Comparison of ENCODE assay signal across 11 mouse cellular contexts in genomic region chr10:119902754-119903153, GRCm38 (mm10).
"Had no signal": no experiment of that assay in that cellular context is flagged by ENCODE, and none has a peak within 500 bp of the region (broad histone marks: within the 10 kb centered on the region; RNA-seq: fewer than 3 reads in every experiment).

No protein-coding gene starts in this region.

- H3K36me3 ChIP-seq: intestine, embryonic 15.5 days; limb, embryonic 15.5 days; liver, embryonic 12.5 days; midbrain, embryonic 10.5 days; midbrain, embryonic 15.5 days had no signal

- DNase-seq: kidney, adult 18-20 months; kidney, postnatal 14 days; left cerebral cortex, postnatal 4 days; lung, postnatal 10 days; thymus, postnatal 4 days had no signal

- H3K9ac ChIP-seq: intestine, embryonic 15.5 days; limb, embryonic 15.5 days; liver, embryonic 12.5 days; midbrain, embryonic 15.5 days had no signal

- ATAC-seq: intestine, embryonic 15.5 days; liver, embryonic 12.5 days; midbrain, embryonic 15.5 days had no signal

- H3K9me3 ChIP-seq: intestine, embryonic 15.5 days; limb, embryonic 15.5 days; liver, embryonic 12.5 days; midbrain, embryonic 10.5 days; midbrain, embryonic 15.5 days had no signal

- H3K4me3 ChIP-seq: intestine, embryonic 15.5 days; limb, embryonic 15.5 days; liver, embryonic 12.5 days; midbrain, embryonic 10.5 days; midbrain, embryonic 15.5 days had no signal

- H3K4me2 ChIP-seq: intestine, embryonic 15.5 days; limb, embryonic 15.5 days; liver, embryonic 12.5 days; midbrain, embryonic 15.5 days had no signal

- H3K27me3 ChIP-seq: intestine, embryonic 15.5 days; limb, embryonic 15.5 days; liver, embryonic 12.5 days; midbrain, embryonic 15.5 days had no signal

- H3K27ac ChIP-seq: intestine, embryonic 15.5 days; limb, embryonic 15.5 days; liver, embryonic 12.5 days; midbrain, embryonic 10.5 days; midbrain, embryonic 15.5 days; stomach, postnatal 0 days had no signal

- H3K4me1 ChIP-seq: intestine, embryonic 15.5 days; limb, embryonic 15.5 days; liver, embryonic 12.5 days; midbrain, embryonic 10.5 days; midbrain, embryonic 15.5 days had no signal
